Mouse (Mus musculus): Measurements from ENCODE around the gene Trip12.

GRCm38 (mm10) chr1:84890005-84890393 lies 49.7 kb upstream of the Trip12 start:
- no peak for TF ChIP-seq POLR2A (IDR thresholded peaks at IDR 0.05; ENCODE audit: low read depth, low read length)
- TF ChIP-seq CTCF (IDR thresholded peaks at IDR 0.05; ENCODE audit: extremely low read depth, insufficient read depth, insufficient read length, insufficient replicate concordance) = no peak

Data from spleen, adult 2 months (tissue).